ENCODE assay signal across 1 mouse cellular context in the genomic region with DNA sequence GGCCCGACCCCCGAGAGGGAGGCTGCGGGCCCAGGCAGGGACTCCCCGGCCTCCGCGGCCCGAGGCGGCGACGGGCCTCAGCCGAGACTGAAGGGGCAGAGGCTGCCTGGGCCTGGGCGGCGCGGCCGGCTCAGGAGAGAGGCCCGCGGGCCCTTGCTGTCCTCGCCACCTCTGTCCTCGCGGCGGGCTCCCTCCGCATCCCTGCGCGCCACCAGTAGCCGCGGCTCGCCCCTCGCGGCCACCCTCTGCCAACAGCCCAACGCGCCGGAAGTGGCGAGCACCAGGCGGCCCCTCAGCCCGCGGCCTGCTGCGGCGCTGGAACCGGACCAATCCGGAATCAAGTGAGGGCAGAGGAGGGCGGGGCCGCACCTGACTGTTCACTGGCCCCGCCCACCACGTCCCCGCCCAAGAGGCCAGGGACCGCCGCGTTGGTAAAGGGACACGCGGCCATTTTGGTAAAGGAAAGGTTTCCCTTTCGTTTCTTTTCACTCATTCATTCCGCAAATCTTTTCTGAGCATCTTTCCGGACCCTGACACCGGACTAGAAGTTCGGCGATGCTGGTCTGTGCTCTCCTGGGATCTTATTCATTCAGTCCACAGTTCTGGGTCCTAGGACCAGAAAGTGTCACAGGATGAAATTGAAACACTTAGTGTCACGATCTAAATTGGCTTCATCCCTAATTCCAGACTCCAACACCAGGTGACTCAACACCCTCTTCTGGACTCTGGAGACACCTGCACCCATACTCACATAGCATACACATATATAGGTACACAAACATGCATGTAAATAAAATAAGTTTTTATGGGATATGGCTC.
TF ChIP-seq lines count a peak whose summit lies in the region.

A gene (minus strand): TSS at position 324 of the 819 bp plus-strand sequence.

TF ChIP-seq in MEL, 35 proteins besides CTCF, POLR2A, EP300 and RAD21 (continued from another document):
- TF ChIP-seq CHD1 (IDR thresholded peaks at IDR 0.05; ENCODE audit: low read depth, low read length) (no peak), ZMIZ1 (IDR thresholded peaks at IDR 0.05; ENCODE audit: low read depth, low read length) (peak; percentile 92), NRF1 (IDR thresholded peaks at IDR 0.05; ENCODE audit: insufficient read depth, low read depth, low read length, poor library complexity, severe bottlenecking) (no peak), HCFC1 (IDR thresholded peaks at IDR 0.05; ENCODE audit: low read depth, low read length) (peak; percentile 79), JUND (IDR thresholded peaks at IDR 0.05; ENCODE audit: low read depth, low read length) (no peak), USF1 (IDR thresholded peaks at IDR 0.05; ENCODE audit: low read depth, low read length) (peak; percentile 63), ZNF384 (IDR thresholded peaks at IDR 0.05; ENCODE audit: low read depth, low read length) (no peak), TAL1 (IDR thresholded peaks at IDR 0.05; ENCODE audit: low read length) (no peak)
TF ChIP-seq in MEL: peak in this region for 14.
